Mouse (Mus musculus): ENCODE results near the gene Ptprc. TPM values are rescaled to one million over a fixed set of nuclear protein-coding genes. Genes with fewer than 3 reads are reported as not detected.

Gene Ptprc
- total RNA-seq, 1 experiment, result 0.49 TPM

GRCm38 (mm10) chr1:138148844-138149243 is 26.7 kb downstream of the Ptprc start:
- TF ChIP-seq ZNF384 (IDR thresholded peaks at IDR 0.05; ENCODE audit: low read depth, low read length), result no peak
- no peak for TF ChIP-seq CHD2 (IDR thresholded peaks at IDR 0.05; ENCODE audit: low read depth, low read length)
- TF ChIP-seq ZC3H11A (IDR thresholded peaks at IDR 0.05; ENCODE audit: borderline replicate concordance, low read depth, low read length), result no peak
- TF ChIP-seq HCFC1 (IDR thresholded peaks at IDR 0.05; ENCODE audit: borderline replicate concordance, insufficient read depth, low read length), result no peak
- TF ChIP-seq MAFK (IDR thresholded peaks at IDR 0.05; ENCODE audit: insufficient read depth, low read depth, low read length), result no peak
- Histone ChIP-seq H3K9ac (ENCODE audit: insufficient read depth, low read depth, low read length, poor library complexity, severe bottlenecking) (no peak overlapping the region), H3K36me3 (ENCODE audit: control insufficient read depth, insufficient read depth, low read length, poor library complexity, severe bottlenecking) (no peaks in the 10 kb centered on the region), H3K27ac (ENCODE audit: insufficient read depth, low read depth, low read length, poor library complexity, severe bottlenecking) (no peak overlapping the region), H3K4me3 (ENCODE audit: insufficient read depth in 1 of 2, low read depth in 1 of 2, low read length in 2 of 2, poor library complexity in 1 of 2, severe bottlenecking in 1 of 2) (no peak overlapping the region), H3K4me1 (ENCODE audit: control insufficient read depth in 2 of 2, insufficient read depth in 2 of 2, low read length in 2 of 2, poor library complexity in 1 of 2) (no peaks in the 10 kb centered on the region), H3K9me3 (ENCODE audit: control insufficient read depth, insufficient read depth, low read depth, low read length) (no peaks in the 10 kb centered on the region)
- in situ Hi-C loops (cut with MboI; ENCODE audit: low sequenced_read_pairs in 2 of 2, unreplicated experiment in 2 of 2), result no loop called here
- no peak for DNase-seq (ENCODE audit: low read depth, low spot score)

GRCm38 (mm10) chr1:138145571-138145970 is 29.9 kb downstream of the Ptprc start:
- Histone ChIP-seq H3K36me3 (ENCODE audit: control insufficient read depth, insufficient read depth, low read length, poor library complexity, severe bottlenecking) (no peaks in the 10 kb centered on the region), H3K27ac (ENCODE audit: insufficient read depth, low read depth, low read length, poor library complexity, severe bottlenecking) (no peak overlapping the region), H3K9me3 (ENCODE audit: control insufficient read depth, insufficient read depth, low read depth, low read length) (no peaks in the 10 kb centered on the region), H3K4me3 (ENCODE audit: insufficient read depth in 1 of 2, low read depth in 1 of 2, low read length in 2 of 2, poor library complexity in 1 of 2, severe bottlenecking in 1 of 2) (no peak overlapping the region), H3K9ac (ENCODE audit: insufficient read depth, low read depth, low read length, poor library complexity, severe bottlenecking) (no peak overlapping the region), H3K4me1 (ENCODE audit: control insufficient read depth in 2 of 2, insufficient read depth in 2 of 2, low read length in 2 of 2, poor library complexity in 1 of 2) (no peaks in the 10 kb centered on the region)
- in situ Hi-C loops (cut with MboI; ENCODE audit: low sequenced_read_pairs in 2 of 2, unreplicated experiment in 2 of 2), result no loop called here
- no peak for TF ChIP-seq MAFK (IDR thresholded peaks at IDR 0.05; ENCODE audit: insufficient read depth, low read depth, low read length)
- TF ChIP-seq ZNF384 (IDR thresholded peaks at IDR 0.05; ENCODE audit: low read depth, low read length), result no peak
- no peak for TF ChIP-seq HCFC1 (IDR thresholded peaks at IDR 0.05; ENCODE audit: borderline replicate concordance, insufficient read depth, low read length)
- no peak for TF ChIP-seq ZC3H11A (IDR thresholded peaks at IDR 0.05; ENCODE audit: borderline replicate concordance, low read depth, low read length)
- no peak for TF ChIP-seq CHD2 (IDR thresholded peaks at IDR 0.05; ENCODE audit: low read depth, low read length)
- DNase-seq (ENCODE audit: low read depth, low spot score), result no peak

- no peak for DNase-seq (ENCODE audit: low read depth, low spot score)
- no peak for TF ChIP-seq HCFC1 (IDR thresholded peaks at IDR 0.05; ENCODE audit: borderline replicate concordance, insufficient read depth, low read length)
- no peak for TF ChIP-seq MAFK (IDR thresholded peaks at IDR 0.05; ENCODE audit: insufficient read depth, low read depth, low read length)
- TF ChIP-seq CHD2 (IDR thresholded peaks at IDR 0.05; ENCODE audit: low read depth, low read length), result no peak
- no peak for TF ChIP-seq ZC3H11A (IDR thresholded peaks at IDR 0.05; ENCODE audit: borderline replicate concordance, low read depth, low read length)
- no peak for TF ChIP-seq ZNF384 (IDR thresholded peaks at IDR 0.05; ENCODE audit: low read depth, low read length)
- no peak overlapping the region for H3K27ac ChIP-seq (ENCODE audit: insufficient read depth, low read depth, low read length, poor library complexity, severe bottlenecking)
- H3K9ac ChIP-seq (ENCODE audit: insufficient read depth, low read depth, low read length, poor library complexity, severe bottlenecking), result no peak overlapping the region
- no peaks in the 10 kb centered on the region for H3K9me3 ChIP-seq (ENCODE audit: control insufficient read depth, insufficient read depth, low read depth, low read length)
- no peaks in the 10 kb centered on the region for H3K36me3 ChIP-seq (ENCODE audit: control insufficient read depth, insufficient read depth, low read length, poor library complexity, severe bottlenecking)
- in situ Hi-C loops (cut with MboI; ENCODE audit: low sequenced_read_pairs in 2 of 2, unreplicated experiment in 2 of 2), result no loop called here
- no peaks in the 10 kb centered on the region for H3K4me1 ChIP-seq (ENCODE audit: control insufficient read depth in 2 of 2, insufficient read depth in 2 of 2, low read length in 2 of 2, poor library complexity in 1 of 2)
- H3K4me3 ChIP-seq (ENCODE audit: insufficient read depth in 1 of 2, low read depth in 1 of 2, low read length in 2 of 2, poor library complexity in 1 of 2, severe bottlenecking in 1 of 2), result no peak overlapping the region
Measured at GRCm38 (mm10) chr1:138145148-138145547, 30.4 kb downstream of the Ptprc start.

- no peak for DNase-seq (ENCODE audit: low read depth, low spot score)
- TF ChIP-seq HCFC1 (IDR thresholded peaks at IDR 0.05; ENCODE audit: borderline replicate concordance, insufficient read depth, low read length), result no peak
- no peak for TF ChIP-seq ZC3H11A (IDR thresholded peaks at IDR 0.05; ENCODE audit: borderline replicate concordance, low read depth, low read length)
- TF ChIP-seq MAFK (IDR thresholded peaks at IDR 0.05; ENCODE audit: insufficient read depth, low read depth, low read length), result no peak
- TF ChIP-seq ZNF384 (IDR thresholded peaks at IDR 0.05; ENCODE audit: low read depth, low read length), result no peak
- no peak for TF ChIP-seq CHD2 (IDR thresholded peaks at IDR 0.05; ENCODE audit: low read depth, low read length)
- no peak overlapping the region for H3K9ac ChIP-seq (ENCODE audit: insufficient read depth, low read depth, low read length, poor library complexity, severe bottlenecking)
- in situ Hi-C loops (cut with MboI; ENCODE audit: low sequenced_read_pairs in 2 of 2, unreplicated experiment in 2 of 2), result no loop called here
- no peak overlapping the region for H3K4me3 ChIP-seq (ENCODE audit: insufficient read depth in 1 of 2, low read depth in 1 of 2, low read length in 2 of 2, poor library complexity in 1 of 2, severe bottlenecking in 1 of 2)
- H3K4me1 ChIP-seq (ENCODE audit: control insufficient read depth in 2 of 2, insufficient read depth in 2 of 2, low read length in 2 of 2, poor library complexity in 1 of 2), result no peaks in the 10 kb centered on the region
- H3K9me3 ChIP-seq (ENCODE audit: control insufficient read depth, insufficient read depth, low read depth, low read length), result no peaks in the 10 kb centered on the region
- no peak overlapping the region for H3K27ac ChIP-seq (ENCODE audit: insufficient read depth, low read depth, low read length, poor library complexity, severe bottlenecking)
- no peaks in the 10 kb centered on the region for H3K36me3 ChIP-seq (ENCODE audit: control insufficient read depth, insufficient read depth, low read length, poor library complexity, severe bottlenecking)
Measured at GRCm38 (mm10) chr1:138144365-138144764, 31.1 kb downstream of the Ptprc start.

GRCm38 (mm10) chr1:138140769-138141168 is 34.7 kb downstream of the Ptprc start:
- H3K4me1 ChIP-seq (ENCODE audit: control insufficient read depth in 2 of 2, insufficient read depth in 2 of 2, low read length in 2 of 2, poor library complexity in 1 of 2), result no peaks in the 10 kb centered on the region
- no peak overlapping the region for H3K27ac ChIP-seq (ENCODE audit: insufficient read depth, low read depth, low read length, poor library complexity, severe bottlenecking)
- in situ Hi-C loops (cut with MboI; ENCODE audit: low sequenced_read_pairs in 2 of 2, unreplicated experiment in 2 of 2), result no loop called here
- TF ChIP-seq ZC3H11A (IDR thresholded peaks at IDR 0.05; ENCODE audit: borderline replicate concordance, low read depth, low read length) (no peak), CHD2 (IDR thresholded peaks at IDR 0.05; ENCODE audit: low read depth, low read length) (no peak), MAFK (IDR thresholded peaks at IDR 0.05; ENCODE audit: insufficient read depth, low read depth, low read length) (no peak), HCFC1 (IDR thresholded peaks at IDR 0.05; ENCODE audit: borderline replicate concordance, insufficient read depth, low read length) (no peak)
- H3K9ac ChIP-seq (ENCODE audit: insufficient read depth, low read depth, low read length, poor library complexity, severe bottlenecking), result no peak overlapping the region
- H3K4me3 ChIP-seq (ENCODE audit: insufficient read depth in 1 of 2, low read depth in 1 of 2, low read length in 2 of 2, poor library complexity in 1 of 2, severe bottlenecking in 1 of 2), result no peak overlapping the region
- H3K9me3 ChIP-seq (ENCODE audit: control insufficient read depth, insufficient read depth, low read depth, low read length), result no peaks in the 10 kb centered on the region
- no peak for DNase-seq (ENCODE audit: low read depth, low spot score)
- no peaks in the 10 kb centered on the region for H3K36me3 ChIP-seq (ENCODE audit: control insufficient read depth, insufficient read depth, low read length, poor library complexity, severe bottlenecking)
